Mouse (Mus musculus): ENCODE data around the gene Sox13.

The Sox13 gene

DNA sequence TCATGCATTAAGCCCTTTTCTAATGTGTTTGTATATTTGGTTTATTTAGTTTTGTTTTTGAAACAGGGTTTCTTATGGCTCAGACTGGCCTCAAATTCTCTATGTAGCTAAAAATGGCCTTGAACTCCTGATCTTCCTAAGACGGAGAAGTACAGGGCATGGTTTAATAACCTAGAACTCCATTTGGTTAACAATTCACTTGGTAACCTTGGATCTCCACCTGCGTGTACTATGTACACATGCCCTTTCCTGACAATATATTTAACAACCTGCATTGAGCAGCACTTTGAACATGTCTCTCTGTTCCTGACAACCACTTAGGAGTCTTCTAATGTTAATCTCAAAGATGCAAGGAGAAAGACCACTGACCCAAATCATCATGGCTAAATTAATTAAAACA is 7.0 kb upstream of the Sox13 start:
- no peak for DNase-seq (ENCODE audit: low read depth, low spot score)

DNA sequence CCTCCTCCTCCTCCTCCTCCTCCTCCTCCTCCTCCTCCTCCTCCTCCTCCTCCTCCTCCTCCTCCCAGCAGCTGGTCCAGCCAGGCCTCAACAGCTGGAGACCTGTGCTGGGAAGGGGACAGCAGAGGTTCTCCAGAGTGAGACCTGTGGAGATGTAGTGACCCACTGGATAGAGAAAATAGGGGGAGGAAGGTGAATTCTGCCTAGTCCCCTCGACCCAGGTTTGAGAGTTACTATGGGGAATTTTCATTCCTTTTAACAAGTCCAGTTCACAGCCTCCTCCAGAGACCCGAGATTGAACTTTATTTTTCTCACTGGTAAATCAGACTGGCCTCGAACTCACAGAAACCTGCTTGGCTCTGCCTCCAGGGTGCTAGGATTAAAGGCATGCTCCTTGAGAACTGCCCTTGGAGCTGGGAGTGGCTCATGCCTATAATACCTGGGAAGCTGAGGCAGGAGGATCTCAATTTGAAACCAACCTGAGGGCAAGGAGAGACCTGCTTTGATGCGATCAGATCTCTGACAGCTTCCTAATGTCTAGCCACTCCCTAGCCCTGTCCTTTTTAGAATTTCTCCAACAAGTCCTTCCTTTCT is 467 bp upstream of the Sox13 start:
- no peak for DNase-seq (ENCODE audit: low read depth, low spot score)

DNA sequence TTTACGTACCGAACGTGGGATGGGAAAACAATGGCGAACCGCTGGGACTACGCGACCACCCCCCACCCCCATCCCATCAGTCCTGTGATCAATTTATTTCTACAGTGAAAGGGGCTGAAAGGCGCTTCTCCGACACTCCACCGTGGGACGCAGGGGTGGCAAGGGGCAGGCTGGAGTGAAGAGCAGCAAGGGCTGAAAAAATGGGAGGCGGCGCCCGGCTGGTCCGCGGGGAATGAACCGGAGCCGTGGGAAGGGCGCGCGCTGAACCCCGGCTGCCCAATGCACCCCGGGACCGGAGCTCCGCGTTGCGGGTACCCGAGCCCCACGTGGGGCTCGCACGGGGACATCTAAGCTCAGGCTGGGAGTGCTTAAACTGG is 1.0 kb downstream of the Sox13 start:
- DNase-seq (ENCODE audit: low read depth, low spot score) = no peak

- DNase-seq (ENCODE audit: low read depth, low spot score) = no peak
Observed at GRCm38 (mm10) chr1:133422615-133423161, 1.5 kb downstream of the Sox13 start.

DNA sequence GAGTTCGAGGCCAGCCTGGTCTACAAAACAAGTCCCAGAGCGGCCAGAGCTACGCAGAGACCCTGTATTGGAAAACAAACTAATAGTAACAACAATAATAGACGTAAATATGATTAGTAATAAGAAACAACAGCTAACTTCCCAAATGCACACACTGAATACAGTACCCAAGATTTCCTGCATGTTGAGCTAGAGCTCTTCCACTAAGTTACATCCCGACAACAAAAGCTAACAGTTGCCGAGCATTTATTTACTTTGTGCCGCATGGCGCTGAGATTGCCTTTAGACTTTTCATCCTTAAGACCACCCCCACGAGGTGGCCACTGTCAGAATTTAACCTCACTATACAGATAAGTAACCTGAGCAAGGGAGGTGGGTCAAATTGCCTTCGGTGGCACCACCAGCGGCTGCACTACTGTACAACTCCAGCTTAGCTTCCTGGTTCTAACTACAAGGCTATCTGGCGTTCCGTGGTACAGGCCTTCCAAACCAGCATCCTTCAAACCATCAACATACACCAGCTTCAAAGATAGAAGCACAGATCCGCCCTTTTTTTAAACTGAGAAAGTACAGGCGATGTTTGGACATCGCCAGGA is 2.1 kb downstream of the Sox13 start:
- DNase-seq (ENCODE audit: low read depth, low spot score) = no peak

DNA sequence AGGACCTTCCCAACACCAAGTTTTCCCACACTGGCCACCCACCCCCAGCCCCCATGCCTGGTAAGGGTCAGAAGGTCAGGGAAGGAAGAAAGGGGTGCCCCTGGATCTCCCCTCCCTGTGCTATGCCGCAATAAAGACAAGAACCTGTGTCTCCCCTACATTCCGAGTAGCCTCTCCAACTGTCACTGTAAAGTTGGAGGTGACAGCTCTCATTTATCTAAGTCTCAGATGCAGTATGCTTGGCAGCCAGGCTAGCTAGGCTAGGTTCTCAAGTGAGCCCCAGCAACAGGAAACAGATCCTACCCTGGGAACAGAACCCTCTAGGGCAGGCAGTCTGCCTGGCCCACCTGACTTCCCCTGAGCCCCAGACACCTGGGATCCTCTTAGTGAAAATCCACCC is 3.1 kb downstream of the Sox13 start:
- DNase-seq (ENCODE audit: low read depth, low spot score) = no peak

GRCm38 (mm10) chr1:133420491-133420890 is 3.7 kb downstream of the Sox13 start:
- no peak for DNase-seq (ENCODE audit: low read depth, low spot score)

GRCm38 (mm10) chr1:133419178-133419834 is 4.9 kb downstream of the Sox13 start:
- DNase-seq (ENCODE audit: low read depth, low spot score) = no peak

DNA sequence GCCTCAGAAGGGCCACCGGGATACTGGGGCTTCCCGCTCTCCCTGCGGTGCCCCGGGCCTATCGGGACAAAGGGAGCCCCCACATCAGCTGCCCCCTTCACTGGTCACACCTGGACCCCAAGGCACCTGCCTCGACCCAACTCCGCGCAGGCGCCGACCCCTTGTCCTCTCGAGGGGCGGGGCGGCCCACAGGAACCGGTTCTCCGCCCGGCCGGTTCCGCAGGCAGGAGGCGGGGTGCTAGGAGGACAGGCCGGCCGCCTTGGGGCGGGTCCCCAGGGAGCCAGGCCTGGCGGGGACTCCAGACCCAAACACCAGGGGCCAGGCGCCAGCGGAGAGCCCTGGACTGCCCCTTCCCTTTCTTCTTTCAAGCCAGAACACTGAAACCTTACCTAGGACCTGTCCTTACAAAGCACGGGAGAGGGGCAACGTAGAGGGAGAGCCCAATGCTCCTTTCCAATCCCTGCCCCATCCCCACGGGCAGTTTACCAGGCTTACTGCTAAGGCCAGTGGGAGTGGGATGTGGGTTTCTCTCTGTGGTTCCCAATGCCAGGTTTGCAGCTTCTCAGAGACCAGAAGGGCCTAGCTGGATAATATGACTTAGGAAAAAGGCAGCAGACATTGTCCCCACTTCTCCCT is 5.9 kb downstream of the Sox13 start:
- no peak for DNase-seq (ENCODE audit: low read depth, low spot score)

DNA sequence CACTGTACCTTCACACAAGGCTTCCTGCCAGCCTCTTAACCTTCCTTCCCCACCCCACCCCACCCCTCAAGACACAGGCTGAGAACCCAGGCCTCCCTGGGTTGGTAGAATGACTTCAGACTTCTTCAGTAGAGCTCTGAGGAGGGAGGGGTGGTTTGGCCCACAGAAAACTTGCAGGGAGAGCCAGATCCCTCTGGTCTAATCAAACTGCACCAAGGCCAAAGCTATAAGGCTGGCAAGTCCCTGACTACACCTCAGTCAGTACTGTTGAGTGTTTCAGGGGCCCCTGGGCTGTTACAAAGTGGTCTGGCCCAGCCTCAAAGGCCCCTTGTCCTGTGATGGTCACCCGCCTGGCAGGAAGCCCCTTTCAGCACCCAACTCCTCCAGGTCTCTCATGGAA is 6.6 kb downstream of the Sox13 start:
- no peak for DNase-seq (ENCODE audit: low read depth, low spot score)

GRCm38 (mm10) chr1:133417113-133417512 is 7.1 kb downstream of the Sox13 start:
- no peak for DNase-seq (ENCODE audit: low read depth, low spot score)

- DNase-seq (ENCODE audit: low read depth, low spot score) = no peak
Observed at GRCm38 (mm10) chr1:133416472-133416871, 7.7 kb downstream of the Sox13 start.

- DNase-seq (ENCODE audit: low read depth, low spot score) = no peak
Observed at GRCm38 (mm10) chr1:133415505-133415904, 8.7 kb downstream of the Sox13 start.

DNA sequence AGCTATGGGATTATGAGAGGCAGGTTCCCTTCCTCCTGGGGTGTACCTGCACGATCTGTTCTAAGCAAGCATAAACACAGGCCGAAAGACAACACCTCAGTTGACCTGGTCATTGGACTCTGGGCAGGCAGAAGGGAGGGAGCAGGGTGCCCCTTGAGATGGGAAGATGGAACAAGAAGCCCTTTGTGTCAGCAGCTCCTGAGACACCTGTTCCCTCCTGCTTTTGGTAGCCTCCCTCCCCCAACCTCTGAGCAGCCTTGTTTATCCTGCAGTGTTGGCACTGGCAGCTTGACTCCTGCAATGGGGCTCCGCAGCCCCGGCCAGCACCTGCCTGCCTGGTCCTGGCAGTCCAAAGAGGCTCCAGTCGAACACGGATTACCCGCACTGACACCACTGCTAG is 9.1 kb downstream of the Sox13 start:
- DNase-seq (ENCODE audit: low read depth, low spot score) = no peak

DNA sequence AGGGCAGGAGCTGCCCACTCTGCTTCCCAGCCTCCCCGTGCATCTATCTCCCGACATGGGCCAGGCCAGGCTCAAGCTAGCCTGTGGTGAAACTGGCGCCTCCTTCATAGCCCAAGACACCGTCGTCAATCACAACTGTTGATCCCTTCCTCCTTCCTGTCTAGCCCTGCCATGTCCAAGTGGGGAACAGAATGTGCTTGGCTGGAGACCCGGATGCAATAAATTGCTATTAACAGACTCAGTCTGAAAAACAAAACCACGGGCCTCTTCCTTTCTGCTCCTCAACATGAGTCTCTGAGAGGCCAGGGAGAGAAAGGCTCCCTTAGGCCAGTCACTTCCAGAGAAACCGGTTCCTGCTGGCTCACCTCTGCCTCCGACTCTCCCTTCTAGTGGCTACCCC is 11.2 kb downstream of the Sox13 start:
- no peak for DNase-seq (ENCODE audit: low read depth, low spot score)

- DNase-seq (ENCODE audit: low read depth, low spot score) = no peak
Observed at GRCm38 (mm10) chr1:133411506-133412147, 12.6 kb downstream of the Sox13 start.

DNA sequence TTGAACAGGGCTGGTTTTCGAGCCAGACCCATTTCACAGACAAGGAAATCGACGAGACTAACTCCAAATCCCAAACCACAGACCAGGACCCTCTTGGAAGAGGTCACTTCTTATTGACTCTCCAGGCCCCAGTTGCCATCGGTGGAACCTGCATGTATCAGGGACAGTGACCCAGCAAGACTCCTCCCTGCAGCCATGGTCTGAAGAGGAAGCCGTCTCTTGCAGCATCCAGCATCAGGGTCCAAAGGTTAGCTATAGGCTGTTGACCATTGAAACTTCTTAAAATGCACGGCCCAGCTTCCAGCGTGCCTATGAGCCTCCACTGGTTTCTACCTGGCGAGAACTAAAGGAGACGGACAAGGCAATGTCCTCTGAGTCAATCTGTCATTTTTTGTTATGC is 14.4 kb downstream of the Sox13 start:
- DNase-seq (ENCODE audit: low read depth, low spot score) = no peak

GRCm38 (mm10) chr1:133408880-133409516 is 15.2 kb downstream of the Sox13 start:
- DNase-seq (ENCODE audit: low read depth, low spot score) = no peak

DNA sequence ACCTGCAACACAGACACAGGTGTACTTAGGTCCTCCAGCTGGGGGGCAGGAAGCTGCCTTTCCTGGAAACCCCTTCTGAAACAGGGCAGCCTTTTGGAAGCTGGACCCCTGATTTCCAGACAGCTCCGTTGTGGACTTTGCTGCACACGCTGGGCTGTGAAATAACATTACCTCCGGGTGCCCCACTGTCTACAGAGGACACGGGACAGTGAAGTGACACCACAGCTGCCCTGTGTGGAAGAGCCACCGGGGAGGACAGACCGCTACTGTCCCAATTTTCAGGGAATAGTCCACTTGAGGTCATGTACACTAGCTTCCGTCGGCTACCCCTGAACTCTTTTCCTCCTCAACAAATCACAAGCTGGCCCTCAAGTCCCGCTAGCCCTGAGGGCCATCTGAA is 15.9 kb downstream of the Sox13 start:
- DNase-seq (ENCODE audit: low read depth, low spot score) = no peak

- no peak for DNase-seq (ENCODE audit: low read depth, low spot score)
Observed at GRCm38 (mm10) chr1:133407436-133407835, 16.7 kb downstream of the Sox13 start.

- DNase-seq (ENCODE audit: low read depth, low spot score) = no peak
Observed at GRCm38 (mm10) chr1:133406614-133407013, 17.6 kb downstream of the Sox13 start.

- DNase-seq (ENCODE audit: low read depth, low spot score) = no peak
Observed at GRCm38 (mm10) chr1:133404005-133404404, 20.2 kb downstream of the Sox13 start.

Data from WW6 (cell line).